Mouse (Mus musculus): ENCODE data around the gene Tmtc2. TPM values are rescaled to one million over a fixed set of nuclear protein-coding genes. Genes with fewer than 3 reads are reported as not detected.
A peak's percentile ranks its signal among the peaks of the same experiment; 100 is the strongest.

The Tmtc2 gene
- polyA plus RNA-seq, 1 experiment from 2014 or later, result 5.7 TPM

DNA sequence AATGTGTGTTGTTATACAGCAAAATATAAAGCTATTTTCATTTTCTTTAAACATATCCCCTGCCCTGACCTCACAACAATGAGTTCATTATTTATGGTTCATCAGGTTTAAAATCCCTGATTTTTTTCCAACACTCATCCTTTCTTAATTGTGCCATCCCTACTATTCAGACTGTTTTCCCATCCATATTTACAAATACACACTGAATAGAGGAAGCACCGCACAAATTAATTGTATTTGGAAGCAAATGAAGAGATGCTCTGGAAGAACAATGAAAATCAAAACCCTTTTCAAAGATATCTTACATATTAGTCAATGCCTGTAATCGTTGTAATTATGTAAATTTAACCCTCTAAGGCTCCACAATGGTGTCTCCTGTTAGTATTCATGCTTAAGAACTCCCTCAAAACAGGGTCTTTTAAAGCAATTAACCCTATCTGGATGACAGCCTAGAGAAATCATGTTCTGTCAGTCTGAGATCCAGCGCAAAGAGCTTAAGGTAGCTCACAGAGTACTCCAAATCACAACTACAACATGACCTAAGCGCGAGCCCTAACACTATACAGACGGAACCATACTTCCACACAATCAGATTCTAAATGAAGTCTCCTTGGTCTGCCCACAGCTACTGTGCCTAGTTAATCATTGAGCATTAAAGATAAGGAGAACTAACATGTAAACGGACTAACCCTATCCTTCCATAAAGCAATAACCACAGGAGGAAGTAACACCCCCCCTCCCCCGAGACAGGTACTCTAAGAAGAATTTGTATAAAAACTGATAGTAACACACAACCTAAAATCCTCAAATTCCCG, 43.0 kb downstream of the Tmtc2 start:
- Histone ChIP-seq H3K4me2 (replicated peaks; ENCODE audit: low read depth) (no peak overlapping the region; the same call in 1 of the 2 replicates), H3K27me3 (ENCODE audit: control insufficient read depth, insufficient read depth, low read length) (no peaks in the 10 kb centered on the region), H3K27ac (replicated peaks) (0 out of 2 replicates have a peak overlapping the region, but pooled peaks have one; percentile 53), H3K9me3 (ENCODE audit: control insufficient read depth, low read length) (no peaks in the 10 kb centered on the region), H3K4me1 (replicated peaks; ENCODE audit: control insufficient read depth, insufficient read depth) (no peaks in the 10 kb centered on the region), H3K36me3 (ENCODE audit: control insufficient read depth, insufficient read depth, low read length) (no peaks in the 10 kb centered on the region), H3K4me3 (ENCODE audit: low read depth, low read length) (no peak overlapping the region), H3K9ac (ENCODE audit: low read length) (no peak overlapping the region)
- WGBS, result 68% methylated on average over 9 of the region's 9 CpGs
- DNase-seq (ENCODE audit: low spot score) (no peak), ATAC-seq (ENCODE audit: low FRiP score, low TSS enrichment) (peak; percentile 89)
- TF ChIP-seq EP300 (optimal IDR thresholded peaks at IDR 0.05), result no peak
- TF ChIP-seq CTCF (IDR thresholded peaks at IDR 0.05; ENCODE audit: low read depth), result no peak

DNA sequence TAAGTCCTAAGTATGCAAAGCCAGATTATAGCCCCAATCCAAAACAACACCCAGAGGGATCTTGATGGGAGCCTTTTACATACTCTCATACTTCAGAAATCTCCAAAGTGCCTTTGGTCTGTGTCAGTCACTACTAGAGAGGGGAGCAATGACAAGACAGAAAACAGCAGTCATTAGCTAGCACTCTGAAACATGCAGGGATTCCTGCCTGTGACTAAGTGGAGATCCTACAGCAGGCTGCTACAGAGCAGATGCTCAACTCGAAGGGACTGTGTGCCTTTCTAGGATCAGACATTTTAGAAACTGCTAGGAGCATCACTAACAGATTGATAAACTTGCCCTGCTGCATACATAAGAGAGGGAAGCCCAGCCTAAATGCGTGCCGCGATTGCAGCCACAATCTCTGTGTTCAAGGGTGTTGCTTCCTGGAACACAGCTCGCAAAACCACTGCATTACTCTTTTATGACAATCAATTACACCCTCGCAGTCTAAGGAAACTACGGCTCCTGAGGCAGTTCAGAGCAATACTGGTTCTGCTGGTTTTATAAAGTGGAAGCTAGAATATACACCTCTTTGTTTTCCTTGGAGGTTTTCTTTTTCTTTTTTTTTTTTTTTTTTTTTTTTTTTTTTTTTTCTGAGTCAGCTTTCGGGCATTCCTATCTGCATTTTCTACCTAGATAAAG, 50.7 kb downstream of the Tmtc2 start:
- H3K27ac ChIP-seq (replicated peaks), result peak overlapping the region; percentile 87
- DNase-seq (ENCODE audit: low spot score) (peak; percentile 68), ATAC-seq (ENCODE audit: low FRiP score, low TSS enrichment) (peak; percentile 94)
- no peaks in the 10 kb centered on the region for H3K36me3 ChIP-seq (ENCODE audit: control insufficient read depth, insufficient read depth, low read length)
- H3K9ac ChIP-seq (ENCODE audit: low read length), result 0 out of 2 replicates have a peak overlapping the region, but pooled peaks have one; percentile 23
- no peaks in the 10 kb centered on the region for H3K27me3 ChIP-seq (ENCODE audit: control insufficient read depth, insufficient read depth, low read length)
- no peak for TF ChIP-seq CTCF (IDR thresholded peaks at IDR 0.05; ENCODE audit: low read depth)
- TF ChIP-seq EP300 (optimal IDR thresholded peaks at IDR 0.05), result peak; percentile 28
- no peak overlapping the region for H3K4me3 ChIP-seq (ENCODE audit: low read depth, low read length)
- no peaks in the 10 kb centered on the region for H3K9me3 ChIP-seq (ENCODE audit: control insufficient read depth, low read length)
- 0 out of 2 replicates have a peak, but pooled peaks cover 5% of the 10 kb centered on the region for H3K4me1 ChIP-seq (replicated peaks; ENCODE audit: control insufficient read depth, insufficient read depth)
- 29% methylated on average over 8 of the region's 8 CpGs for WGBS
- peak overlapping the region; percentile 17; the same call in 1 of the 2 replicates for H3K4me2 ChIP-seq (replicated peaks; ENCODE audit: low read depth)

DNA sequence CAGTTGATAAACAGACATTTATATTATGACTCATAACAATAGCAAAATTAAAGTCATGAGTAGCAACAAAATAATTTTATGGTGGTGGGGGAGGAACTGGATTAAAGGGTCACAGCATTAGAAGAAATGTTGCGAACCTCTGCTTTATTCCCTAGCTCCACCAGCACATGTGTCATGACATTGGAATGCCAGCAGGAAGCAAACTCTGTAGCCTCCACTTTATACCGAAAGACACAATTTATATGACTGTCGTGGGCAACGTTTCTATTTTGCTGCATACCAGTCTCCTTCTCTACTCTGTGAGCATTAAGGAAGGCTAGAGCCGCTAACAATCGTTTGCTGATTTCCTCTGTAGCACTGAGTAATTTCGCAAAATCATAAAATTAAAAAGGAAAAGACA, 51.8 kb downstream of the Tmtc2 start:
- H3K4me2 ChIP-seq (replicated peaks; ENCODE audit: low read depth), result no peak overlapping the region
- no peaks in the 10 kb centered on the region for H3K27me3 ChIP-seq (ENCODE audit: control insufficient read depth, insufficient read depth, low read length)
- DNase-seq (ENCODE audit: low spot score), result no peak
- 0 out of 2 replicates have a peak, but pooled peaks cover 5% of the 10 kb centered on the region for H3K4me1 ChIP-seq (replicated peaks; ENCODE audit: control insufficient read depth, insufficient read depth)
- H3K4me3 ChIP-seq (ENCODE audit: low read depth, low read length), result no peak overlapping the region
- no peak overlapping the region for H3K9ac ChIP-seq (ENCODE audit: low read length)
- no peak for TF ChIP-seq EP300 (optimal IDR thresholded peaks at IDR 0.05)
- TF ChIP-seq CTCF (IDR thresholded peaks at IDR 0.05; ENCODE audit: low read depth), result no peak
- 42% methylated on average over 7 of the region's 7 CpGs for WGBS
- no peaks in the 10 kb centered on the region for H3K36me3 ChIP-seq (ENCODE audit: control insufficient read depth, insufficient read depth, low read length)
- H3K9me3 ChIP-seq (ENCODE audit: control insufficient read depth, low read length), result no peaks in the 10 kb centered on the region
- ATAC-seq (ENCODE audit: low FRiP score, low TSS enrichment), result peak; percentile 45; the same call in 1 of the 2 replicates
- H3K27ac ChIP-seq (replicated peaks), result peak overlapping the region; percentile 87

DNA sequence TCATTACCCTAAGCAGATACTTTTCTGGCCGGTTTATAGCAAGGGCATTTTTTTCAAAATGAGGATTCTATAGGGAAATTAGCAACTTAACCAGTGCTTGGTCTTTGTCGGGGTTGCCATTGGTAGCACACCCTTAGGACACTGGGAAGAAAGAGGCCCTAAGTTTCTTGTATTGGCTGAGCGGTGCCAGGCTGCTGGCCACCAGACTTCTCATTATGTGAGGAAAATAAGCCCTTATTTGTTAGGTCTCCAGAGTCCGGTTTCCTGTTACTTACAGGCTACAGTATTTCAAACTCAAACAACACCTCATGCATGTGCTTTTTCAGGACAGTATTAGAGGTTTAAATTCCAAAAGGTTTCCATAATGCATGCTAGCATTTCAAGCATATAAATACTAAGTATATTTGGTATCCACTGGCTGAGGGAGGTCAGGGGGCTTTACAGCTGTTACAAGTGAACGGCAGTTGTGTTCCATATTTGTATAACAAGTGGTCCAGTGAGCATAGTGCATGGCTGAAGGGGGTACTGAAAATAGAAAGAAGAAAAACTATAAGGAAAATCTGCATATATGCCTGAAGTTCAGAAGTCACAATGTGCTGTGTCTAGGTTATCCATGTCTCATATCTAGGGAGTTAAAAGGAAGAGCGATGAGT, 55.0 kb downstream of the Tmtc2 start:
- TF ChIP-seq EP300 (optimal IDR thresholded peaks at IDR 0.05) (no peak), CTCF (IDR thresholded peaks at IDR 0.05; ENCODE audit: low read depth) (no peak)
- no peak for ATAC-seq (ENCODE audit: low FRiP score, low TSS enrichment)
- Histone ChIP-seq H3K27ac (replicated peaks) (no peak overlapping the region), H3K36me3 (ENCODE audit: control insufficient read depth, insufficient read depth, low read length) (no peaks in the 10 kb centered on the region), H3K4me1 (replicated peaks; ENCODE audit: control insufficient read depth, insufficient read depth) (0 out of 2 replicates have a peak, but pooled peaks cover 5% of the 10 kb centered on the region), H3K4me3 (ENCODE audit: low read depth, low read length) (no peak overlapping the region), H3K9ac (ENCODE audit: low read length) (no peak overlapping the region), H3K4me2 (replicated peaks; ENCODE audit: low read depth) (no peak overlapping the region), H3K27me3 (ENCODE audit: control insufficient read depth, insufficient read depth, low read length) (no peaks in the 10 kb centered on the region), H3K9me3 (ENCODE audit: control insufficient read depth, low read length) (no peaks in the 10 kb centered on the region)
- 84% methylated on average over 6 of the region's 6 CpGs for WGBS
- no peak for DNase-seq (ENCODE audit: low spot score)

DNA sequence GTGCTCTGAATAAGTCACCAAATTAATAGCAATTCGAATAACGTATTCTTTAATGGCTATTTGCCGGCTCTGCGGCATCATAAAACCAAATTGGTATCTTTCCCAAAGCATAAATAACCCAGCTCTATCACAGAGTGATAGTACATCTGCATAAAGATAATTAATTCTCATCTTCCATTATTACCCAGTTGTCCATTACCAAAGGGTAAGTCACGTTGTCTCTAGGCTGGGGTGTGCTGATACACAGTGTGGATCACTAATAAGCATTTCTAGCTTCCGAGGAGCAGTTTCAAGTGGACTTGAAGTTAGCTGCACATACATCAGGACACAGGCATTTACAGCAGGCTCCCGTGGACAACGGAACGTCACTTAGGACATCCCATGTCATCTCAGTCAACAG, 56.1 kb downstream of the Tmtc2 start:
- no peaks in the 10 kb centered on the region for H3K27me3 ChIP-seq (ENCODE audit: control insufficient read depth, insufficient read depth, low read length)
- H3K4me3 ChIP-seq (ENCODE audit: low read depth, low read length), result no peak overlapping the region
- no peak for ATAC-seq (ENCODE audit: low FRiP score, low TSS enrichment)
- WGBS, result 93% methylated on average over 9 of the region's 9 CpGs
- H3K9ac ChIP-seq (ENCODE audit: low read length), result no peak overlapping the region
- no peak for TF ChIP-seq EP300 (optimal IDR thresholded peaks at IDR 0.05)
- no peak for TF ChIP-seq CTCF (IDR thresholded peaks at IDR 0.05; ENCODE audit: low read depth)
- H3K9me3 ChIP-seq (ENCODE audit: control insufficient read depth, low read length), result no peaks in the 10 kb centered on the region
- no peak overlapping the region for H3K4me2 ChIP-seq (replicated peaks; ENCODE audit: low read depth)
- no peaks in the 10 kb centered on the region for H3K36me3 ChIP-seq (ENCODE audit: control insufficient read depth, insufficient read depth, low read length)
- H3K27ac ChIP-seq (replicated peaks), result no peak overlapping the region
- 0 out of 2 replicates have a peak, but pooled peaks cover 5% of the 10 kb centered on the region for H3K4me1 ChIP-seq (replicated peaks; ENCODE audit: control insufficient read depth, insufficient read depth)
- no peak for DNase-seq (ENCODE audit: low spot score)

Measured in stomach, postnatal 0 days (tissue).